Mouse (Mus musculus): Measurements from ENCODE around the gene Nlgn2. TPM values are rescaled to one million over a fixed set of nuclear protein-coding genes. Genes with fewer than 3 reads are reported as not detected.
A peak's percentile ranks its signal among the peaks of the same experiment; 100 is the strongest.

The Nlgn2 gene
- total and polyA plus RNA-seq, 3 experiments, result 20.3 to 43.3 (median 29.8) TPM

GRCm38 (mm10) chr11:69853994-69854393, 16.4 kb upstream of the Nlgn2 start (continued):
- TF ChIP-seq RCOR1 (IDR thresholded peaks at IDR 0.05; ENCODE audit: low read depth, low read length) (peak; percentile 48), USF2 (IDR thresholded peaks at IDR 0.05; ENCODE audit: borderline replicate concordance in 1 of 2, insufficient read depth in 1 of 2, low read depth in 1 of 2, low read length in 2 of 2) (peak; percentile 98 to 99)

GRCm38 (mm10) chr11:69850754-69851153, 13.2 kb upstream of the Nlgn2 start:
- no peak overlapping the region for H3K27ac ChIP-seq (ENCODE audit: control insufficient read depth, low read depth, low read length)
- peaks cover 0 to 14% of the 10 kb centered on the region in 2 experiments; a peak in 2 of 4 replicates for H3K36me3 ChIP-seq (ENCODE audit: control insufficient read depth in 1 of 2, insufficient read depth in 2 of 2, low read length in 2 of 2)
- no peak for DNase-seq (ENCODE audit: low read depth, low spot score)
- TF ChIP-seq POLR2AphosphoS5 (IDR thresholded peaks at IDR 0.05; ENCODE audit: borderline replicate concordance, low read depth, low read length) (no peak), SMC3 (IDR thresholded peaks at IDR 0.05; ENCODE audit: low read depth, low read length) (no peak), KAT2A (conservative IDR thresholded peaks at IDR 0.05; ENCODE audit: low read depth, low read length) (no peak), TBP (IDR thresholded peaks at IDR 0.05; ENCODE audit: low read depth, low read length) (no peak), MAFK (IDR thresholded peaks at IDR 0.05; ENCODE audit: borderline replicate concordance, low read depth, low read length) (no peak), NRF1 (IDR thresholded peaks at IDR 0.05; ENCODE audit: insufficient read depth, low read depth, low read length, poor library complexity, severe bottlenecking) (no peak), USF2 (IDR thresholded peaks at IDR 0.05; ENCODE audit: borderline replicate concordance in 1 of 2, insufficient read depth in 1 of 2, low read depth in 1 of 2, low read length in 2 of 2) (no peak), NELFE (IDR thresholded peaks at IDR 0.05; ENCODE audit: low read depth, low read length) (no peak), ELF1 (IDR thresholded peaks at IDR 0.05; ENCODE audit: low read depth, low read length) (no peak), E2F4 (IDR thresholded peaks at IDR 0.05; ENCODE audit: borderline replicate concordance, low read depth, low read length) (no peak), GATA1 (IDR thresholded peaks at IDR 0.05; ENCODE audit: low read depth, low read length) (no peak)
- H3K9me3 ChIP-seq (replicated peaks; ENCODE audit: insufficient read depth, low read length), result no peaks in the 10 kb centered on the region
- H3K9ac ChIP-seq (ENCODE audit: control insufficient read depth, low read depth, low read length, poor library complexity, severe bottlenecking), result no peak overlapping the region
- no peaks in the 10 kb centered on the region for H3K27me3 ChIP-seq (ENCODE audit: control insufficient read depth in 1 of 2, insufficient read depth in 2 of 2, low read length in 2 of 2)
- peaks cover 7 to 28% of the 10 kb centered on the region in 2 experiments; a peak in 3 of 4 replicates for H3K4me1 ChIP-seq (ENCODE audit: control insufficient read depth in 1 of 2, insufficient read depth in 2 of 2, low read length in 2 of 2)
- no peak overlapping the region for H3K4me3 ChIP-seq (ENCODE audit: control insufficient read depth in 1 of 2, insufficient read depth in 1 of 2, low read depth in 2 of 2, low read length in 2 of 2)
- H3K79me2 ChIP-seq (ENCODE audit: control insufficient read depth, insufficient read depth, low read length, poor library complexity), result peaks cover 3% of the 10 kb centered on the region; the same call in 1 of the 2 replicates

GRCm38 (mm10) chr11:69849884-69850283, 12.3 kb upstream of the Nlgn2 start:
- DNase-seq (ENCODE audit: low read depth, low spot score), result no peak
- Histone ChIP-seq H3K4me1 (ENCODE audit: control insufficient read depth in 1 of 2, insufficient read depth in 2 of 2, low read length in 2 of 2) (peaks cover 11 to 26% of the 10 kb centered on the region in 2 experiments; a peak in 3 of 4 replicates), H3K9ac (ENCODE audit: control insufficient read depth, low read depth, low read length, poor library complexity, severe bottlenecking) (no peak overlapping the region), H3K27ac (ENCODE audit: control insufficient read depth, low read depth, low read length) (no peak overlapping the region), H3K79me2 (ENCODE audit: control insufficient read depth, insufficient read depth, low read length, poor library complexity) (peaks cover 3% of the 10 kb centered on the region; the same call in 1 of the 2 replicates), H3K9me3 (replicated peaks; ENCODE audit: insufficient read depth, low read length) (no peaks in the 10 kb centered on the region), H3K27me3 (ENCODE audit: control insufficient read depth in 1 of 2, insufficient read depth in 2 of 2, low read length in 2 of 2) (no peaks in the 10 kb centered on the region), H3K36me3 (ENCODE audit: control insufficient read depth in 1 of 2, insufficient read depth in 2 of 2, low read length in 2 of 2) (peaks cover 0 to 10% of the 10 kb centered on the region in 2 experiments; a peak in 2 of 4 replicates), H3K4me3 (ENCODE audit: control insufficient read depth in 1 of 2, insufficient read depth in 1 of 2, low read depth in 2 of 2, low read length in 2 of 2) (no peak overlapping the region)
- TF ChIP-seq RCOR1 (IDR thresholded peaks at IDR 0.05; ENCODE audit: low read depth, low read length), result no peak
- no peak for TF ChIP-seq CHD2 (IDR thresholded peaks at IDR 0.05; ENCODE audit: low read length)
- no peak for TF ChIP-seq MYB (IDR thresholded peaks at IDR 0.05; ENCODE audit: low read depth, low read length)
- TF ChIP-seq GABPA (IDR thresholded peaks at IDR 0.05; ENCODE audit: low read depth, low read length), result no peak
- no peak for TF ChIP-seq EP300 (IDR thresholded peaks at IDR 0.05; ENCODE audit: low read depth in 1 of 2, low read length in 2 of 2)
- no peak for TF ChIP-seq BHLHE40 (IDR thresholded peaks at IDR 0.05; ENCODE audit: borderline replicate concordance, low read depth, low read length)
- no peak for TF ChIP-seq CTCF (IDR thresholded peaks at IDR 0.05 in 2 of 3, conservative IDR thresholded peaks at IDR 0.05 in 1 of 3; ENCODE audit: control insufficient read depth in 1 of 3, insufficient read depth in 1 of 3, low read depth in 2 of 3, low read length in 3 of 3, poor library complexity in 1 of 3, severe bottlenecking in 1 of 3)
- no peak for TF ChIP-seq UBTF (IDR thresholded peaks at IDR 0.05; ENCODE audit: borderline replicate concordance, insufficient read depth, low read depth, low read length)
- no peak for TF ChIP-seq TAL1 (IDR thresholded peaks at IDR 0.05; ENCODE audit: low read length)
- TF ChIP-seq ELF1 (IDR thresholded peaks at IDR 0.05; ENCODE audit: low read depth, low read length), result no peak
- TF ChIP-seq MYC (IDR thresholded peaks at IDR 0.05; ENCODE audit: low read depth, low read length), result no peak
